Comparison of ENCODE assay signal across 29 mouse cellular contexts in the genomic region with DNA sequence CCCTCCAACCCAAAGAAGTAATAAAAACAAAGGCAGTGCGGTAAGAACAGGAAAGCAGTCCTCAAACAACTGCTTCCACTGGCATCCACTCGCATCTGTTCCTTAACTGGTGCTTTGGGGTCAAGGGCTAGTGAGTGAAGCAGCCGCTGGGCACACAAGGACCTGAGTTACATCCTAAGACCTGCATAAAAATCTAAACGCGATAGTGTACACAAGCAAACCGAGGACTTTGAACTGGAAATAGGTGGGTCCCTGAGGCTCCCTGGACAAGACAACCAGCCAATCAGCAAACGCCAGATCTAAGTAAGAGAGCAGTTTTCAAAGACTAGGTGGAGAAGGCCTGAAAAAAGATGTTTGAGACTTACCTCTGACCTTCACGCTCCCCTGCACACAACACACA.
A peak's percentile ranks its signal among the peaks of the same experiment; 100 is the strongest.
DNase-seq lines count a peak whose midpoint lies in the region; ATAC-seq and TF ChIP-seq lines count a peak whose summit lies in the region.
"Had no signal": no experiment of that assay in that cellular context is flagged by ENCODE, and none has a peak within 500 bp of the region (broad histone marks: within the 10 kb centered on the region; RNA-seq: fewer than 3 reads in every experiment).

No protein-coding gene starts in this region.

- no peaks in the 10 kb centered on the region for H3K27me3 ChIP-seq in limb, embryonic 13.5 days
- H3K27me3 ChIP-seq in limb, embryonic 10.5 days (ENCODE audit: low read depth, poor library complexity, severe bottlenecking): no peaks in the 10 kb centered on the region
- H3K27me3 ChIP-seq in lung, postnatal 0 days (replicated peaks; ENCODE audit: insufficient read depth, low read length): no peaks in the 10 kb centered on the region
- H3K27me3 ChIP-seq in stomach, embryonic 14.5 days (ENCODE audit: control insufficient read depth, insufficient read depth, low read length): no peaks in the 10 kb centered on the region
- H3K27me3 ChIP-seq: embryonic facial prominence, embryonic 13.5 days; forebrain, embryonic 13.5 days; heart, embryonic 12.5 days; liver, embryonic 15.5 days had no signal

- no peak for TF ChIP-seq CTCF in lung, postnatal 0 days (IDR thresholded peaks at IDR 0.05)

- no peak for TF ChIP-seq EP300 in lung, postnatal 0 days (IDR thresholded peaks at IDR 0.05)

- H3K9ac ChIP-seq in limb, embryonic 13.5 days: no peak overlapping the region
- no peak overlapping the region for H3K9ac ChIP-seq in lung, postnatal 0 days (replicated peaks; ENCODE audit: low read depth)
- H3K9ac ChIP-seq in stomach, embryonic 14.5 days (replicated peaks; ENCODE audit: low read depth, low read length): no peak overlapping the region
- H3K9ac ChIP-seq: embryonic facial prominence, embryonic 13.5 days; forebrain, embryonic 13.5 days; heart, embryonic 12.5 days; liver, embryonic 15.5 days had no signal

- no peak for DNase-seq in limb, embryonic 10.5 days (ENCODE audit: low spot score)
- DNase-seq in lung, postnatal 0 days (ENCODE audit: low spot score): no peak
- no peak for DNase-seq in lung, postnatal 36 days
- no peak for DNase-seq in adrenal gland, adult 2 months
- no peak for DNase-seq in spleen, adult 18-20 months
- DNase-seq: adrenal gland, postnatal 14 days; cerebellum, adult 2 months; cerebellum, postnatal 36 days; embryo, embryonic 11 days; gastrocnemius, postnatal 10 days; heart, adult 18-20 months; heart, postnatal 10 days; kidney, adult 18-20 months; right cerebral cortex, adult 18-20 months; right cerebral cortex, postnatal 4 days; thymus, postnatal 14 days had no signal

- H3K4me1 ChIP-seq in limb, embryonic 13.5 days: no peaks in the 10 kb centered on the region
- H3K4me1 ChIP-seq in limb, embryonic 10.5 days: no peaks in the 10 kb centered on the region
- H3K4me1 ChIP-seq in lung, postnatal 0 days (ENCODE audit: insufficient read depth, low read depth, low read length): no peaks in the 10 kb centered on the region
- peaks cover 5% of the 10 kb centered on the region; the same call in 1 of the 2 replicates for H3K4me1 ChIP-seq in stomach, embryonic 14.5 days (ENCODE audit: control insufficient read depth, insufficient read depth, low read length)
- H3K4me1 ChIP-seq: forebrain, embryonic 13.5 days; heart, embryonic 12.5 days; hindbrain, embryonic 10.5 days; liver, embryonic 15.5 days; midbrain, embryonic 10.5 days had no signal

- no peaks in the 10 kb centered on the region for H3K9me3 ChIP-seq in limb, embryonic 13.5 days
- no peaks in the 10 kb centered on the region for H3K9me3 ChIP-seq in limb, embryonic 10.5 days (replicated peaks)
- no peaks in the 10 kb centered on the region for H3K9me3 ChIP-seq in lung, postnatal 0 days (ENCODE audit: low read length)
- H3K9me3 ChIP-seq in stomach, embryonic 14.5 days (ENCODE audit: control insufficient read depth, low read depth, low read length): no peaks in the 10 kb centered on the region
- H3K9me3 ChIP-seq: embryonic facial prominence, embryonic 13.5 days; forebrain, embryonic 13.5 days; heart, embryonic 12.5 days; hindbrain, embryonic 10.5 days; liver, embryonic 15.5 days; midbrain, embryonic 10.5 days had no signal

- ATAC-seq in limb, embryonic 13.5 days (ENCODE audit: low FRiP score, low read depth): no peak
- no peak for ATAC-seq in lung, postnatal 0 days
- peak; percentile 66 for ATAC-seq in stomach, embryonic 14.5 days (ENCODE audit: insufficient number of reproducible peaks, insufficient read depth, low FRiP score, low read depth)
- ATAC-seq: forebrain, embryonic 13.5 days; hindbrain, embryonic 16.5 days; midbrain, embryonic 16.5 days had no signal

- H3K4me3 ChIP-seq in limb, embryonic 13.5 days: no peak overlapping the region
- H3K4me3 ChIP-seq in limb, embryonic 10.5 days: no peak overlapping the region
- H3K4me3 ChIP-seq in lung, postnatal 0 days (ENCODE audit: low read depth, low read length): no peak overlapping the region
- no peak overlapping the region for H3K4me3 ChIP-seq in stomach, embryonic 14.5 days (ENCODE audit: low read depth, low read length)
- H3K4me3 ChIP-seq: embryonic facial prominence, embryonic 13.5 days; erythroblast, embryonic 14.5 days; forebrain, embryonic 13.5 days; heart, embryonic 12.5 days; hindbrain, embryonic 10.5 days; liver, embryonic 15.5 days; midbrain, embryonic 10.5 days; myocyte had no signal

- WGBS in limb, embryonic 13.5 days: 52% methylated on average over 8 of the region's 8 CpGs
- WGBS in limb, embryonic 10.5 days: 75% methylated on average over 8 of the region's 8 CpGs
- 38% methylated on average over 8 of the region's 8 CpGs for WGBS in lung, postnatal 0 days
- WGBS in stomach, embryonic 14.5 days: 40% methylated on average over 8 of the region's 8 CpGs

- H3K36me3 ChIP-seq in limb, embryonic 13.5 days: no peaks in the 10 kb centered on the region
- no peaks in the 10 kb centered on the region for H3K36me3 ChIP-seq in limb, embryonic 10.5 days
- H3K36me3 ChIP-seq in lung, postnatal 0 days (ENCODE audit: insufficient read depth, low read length): no peaks in the 10 kb centered on the region
- H3K36me3 ChIP-seq in stomach, embryonic 14.5 days (ENCODE audit: control insufficient read depth, insufficient read depth, low read length): no peaks in the 10 kb centered on the region
- H3K36me3 ChIP-seq: embryonic facial prominence, embryonic 13.5 days; heart, embryonic 12.5 days; hindbrain, embryonic 10.5 days; liver, embryonic 15.5 days; midbrain, embryonic 10.5 days had no signal

- 0 out of 2 replicates have a peak overlapping the region, but pooled peaks have one; percentile 20 for H3K4me2 ChIP-seq in limb, embryonic 13.5 days (replicated peaks)
- H3K4me2 ChIP-seq in lung, postnatal 0 days (replicated peaks; ENCODE audit: low read depth, low read length): peak overlapping the region; percentile 20
- no peak overlapping the region; the same call in 1 of the 2 replicates for H3K4me2 ChIP-seq in stomach, embryonic 14.5 days (replicated peaks; ENCODE audit: low read depth, low read length)
- H3K4me2 ChIP-seq: embryonic facial prominence, embryonic 13.5 days; forebrain, embryonic 13.5 days; heart, embryonic 12.5 days; liver, embryonic 15.5 days had no signal

- no peak overlapping the region for H3K27ac ChIP-seq in limb, embryonic 13.5 days
- no peak overlapping the region for H3K27ac ChIP-seq in limb, embryonic 10.5 days
- H3K27ac ChIP-seq in lung, postnatal 0 days (ENCODE audit: low read length): no peak overlapping the region
- H3K27ac ChIP-seq in stomach, embryonic 14.5 days (ENCODE audit: low read length): peak overlapping the region; percentile 15; the same call in 1 of the 2 replicates
- H3K27ac ChIP-seq: embryonic facial prominence, embryonic 13.5 days; forebrain, embryonic 13.5 days; hindbrain, embryonic 10.5 days; kidney, postnatal 0 days; liver, embryonic 15.5 days; midbrain, embryonic 10.5 days had no signal
